Mouse (Mus musculus): ENCODE data around the gene Tmem215. TPM values are rescaled to one million over a fixed set of nuclear protein-coding genes. Genes with fewer than 3 reads are reported as not detected.

The Tmem215 gene
- polyA plus RNA-seq (2016; fragmentation: Nextera tagmentation; extraction: Ambion mirVana), result 0.81 and 1.0 TPM in 2 replicates

DNA sequence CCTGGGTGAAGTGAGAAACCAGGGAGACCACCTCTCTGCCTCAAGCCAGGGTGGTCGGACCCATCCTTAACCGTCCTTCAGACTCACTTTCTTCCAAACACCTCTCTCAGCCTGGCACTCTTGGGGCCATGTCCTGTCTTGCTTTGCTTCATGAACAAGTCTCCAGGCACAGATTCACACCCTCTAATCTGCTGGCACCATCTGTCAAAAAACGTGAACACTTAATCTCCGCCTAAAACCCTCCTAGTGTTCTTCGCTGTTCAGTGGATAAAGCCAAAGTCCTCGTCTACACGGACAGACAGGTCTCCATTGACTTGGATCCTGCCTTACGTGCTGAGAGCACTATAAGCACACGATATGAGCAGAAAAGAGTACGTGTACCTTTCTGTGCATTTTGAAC lies at the start of gene Tmem215:
Tmem215 (plus strand) TSS at position 301 of the 400 bp plus-strand sequence.
- H3K4me1 ChIP-seq (replicated peaks), result peaks cover 5% of the 10 kb centered on the region; the same call in 1 of the 2 replicates
- no peaks in the 10 kb centered on the region for H3K36me3 ChIP-seq
- no peak within 1 kb of the TSS for H3K27ac ChIP-seq (ENCODE audit: poor library complexity, severe bottlenecking)
- H3K9me3 ChIP-seq (replicated peaks), result no peaks in the 10 kb centered on the region
- 75% methylated on average over 10 of the region's 10 CpGs for WGBS
- peak within 1 kb of the TSS; percentile 81 for H3K4me2 ChIP-seq
- peak within 1 kb of the TSS; percentile 64; the same call in 1 of the 2 replicates for H3K9ac ChIP-seq
- peaks cover 36% of the 10 kb centered on the region for H3K27me3 ChIP-seq (replicated peaks)
- H3K4me3 ChIP-seq, result peak within 1 kb of the TSS; percentile 51
- ATAC-seq (ENCODE audit: insufficient number of reproducible peaks, low FRiP score), result no peak

DNA sequence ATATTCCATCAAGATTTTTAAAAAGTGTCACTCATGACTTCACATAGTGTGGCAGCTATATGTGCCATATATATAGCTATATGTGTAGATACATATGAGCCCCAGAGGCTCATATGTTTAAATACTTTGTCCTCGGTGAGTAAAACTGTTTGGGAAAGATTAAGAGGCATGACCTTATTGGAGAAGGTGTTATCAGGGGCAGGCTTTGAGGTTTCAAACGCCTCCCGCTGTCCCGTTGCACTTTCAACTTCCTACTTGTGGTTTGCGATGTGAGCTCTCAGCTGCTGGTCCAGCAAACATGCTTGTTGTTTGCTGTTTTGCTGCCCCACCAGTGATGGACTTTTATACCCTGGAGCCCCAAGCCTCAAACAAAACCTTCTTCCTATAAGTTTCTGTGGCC lies 40.1 kb upstream of the Tmem215 start:
- peaks cover 3% of the 10 kb centered on the region for H3K9me3 ChIP-seq (replicated peaks)
- H3K27ac ChIP-seq (ENCODE audit: poor library complexity, severe bottlenecking), result no peak overlapping the region
- no peak overlapping the region for H3K4me2 ChIP-seq
- no peak for ATAC-seq (ENCODE audit: insufficient number of reproducible peaks, low FRiP score)
- no peaks in the 10 kb centered on the region for H3K27me3 ChIP-seq (replicated peaks)
- H3K36me3 ChIP-seq, result no peaks in the 10 kb centered on the region
- H3K4me3 ChIP-seq, result no peak overlapping the region
- H3K9ac ChIP-seq, result no peak overlapping the region
- no peaks in the 10 kb centered on the region for H3K4me1 ChIP-seq (replicated peaks)
- 58% methylated on average over 5 of the region's 5 CpGs for WGBS

DNA sequence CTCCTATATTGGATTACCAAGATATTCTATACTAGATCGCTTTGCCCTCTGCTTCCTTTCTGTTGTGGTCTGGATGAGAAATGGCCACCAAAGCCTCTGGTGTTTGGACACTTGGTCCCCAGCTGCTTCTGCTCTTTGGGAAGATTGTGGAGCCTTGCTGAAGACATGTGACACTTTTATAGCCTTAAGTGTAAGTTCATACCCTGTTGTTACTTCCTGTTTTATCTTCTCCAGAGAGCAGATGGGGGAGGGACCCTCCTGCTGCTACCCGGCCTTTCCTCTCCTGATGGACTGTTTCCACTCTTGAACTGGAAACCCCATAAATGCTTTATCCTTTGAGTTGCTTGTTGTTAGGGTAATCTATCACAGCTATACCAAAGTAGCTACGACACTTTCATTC lies 38.6 kb upstream of the Tmem215 start:
- H3K4me2 ChIP-seq, result no peak overlapping the region
- H3K4me3 ChIP-seq, result no peak overlapping the region
- no peak overlapping the region for H3K9ac ChIP-seq
- peaks cover 3% of the 10 kb centered on the region; the same call in 1 of the 2 replicates for H3K9me3 ChIP-seq (replicated peaks)
- no peaks in the 10 kb centered on the region for H3K4me1 ChIP-seq (replicated peaks)
- H3K27ac ChIP-seq (ENCODE audit: poor library complexity, severe bottlenecking), result no peak overlapping the region
- no peak for ATAC-seq (ENCODE audit: insufficient number of reproducible peaks, low FRiP score)
- 68% methylated on average over 3 of the region's 3 CpGs for WGBS
- H3K36me3 ChIP-seq, result no peaks in the 10 kb centered on the region
- no peaks in the 10 kb centered on the region for H3K27me3 ChIP-seq (replicated peaks)

DNA sequence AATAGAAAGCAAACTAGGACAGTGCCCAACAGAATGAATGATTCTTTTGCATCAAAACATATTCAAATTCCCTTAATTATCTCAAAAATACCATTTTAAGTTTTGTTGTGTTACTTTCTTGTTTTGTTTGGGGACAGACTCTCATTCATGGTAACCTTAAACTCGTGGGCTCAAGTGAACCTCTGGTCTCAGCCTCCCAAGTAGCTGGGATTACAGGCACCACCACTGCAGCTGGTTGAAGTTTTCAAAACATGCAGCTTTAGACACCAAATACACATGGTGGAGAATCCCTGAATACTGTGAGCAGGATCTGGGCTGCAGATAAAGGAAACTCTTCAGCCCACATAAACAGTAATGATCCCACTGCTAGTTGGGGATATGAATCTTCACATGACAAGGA lies 37.6 kb upstream of the Tmem215 start:
- ATAC-seq (ENCODE audit: insufficient number of reproducible peaks, low FRiP score), result no peak
- Histone ChIP-seq H3K27ac (ENCODE audit: poor library complexity, severe bottlenecking) (no peak overlapping the region), H3K27me3 (replicated peaks) (no peaks in the 10 kb centered on the region), H3K9me3 (replicated peaks) (peaks cover 3% of the 10 kb centered on the region; the same call in 1 of the 2 replicates), H3K4me3 (no peak overlapping the region), H3K9ac (no peak overlapping the region), H3K4me1 (replicated peaks) (no peaks in the 10 kb centered on the region), H3K4me2 (no peak overlapping the region), H3K36me3 (no peaks in the 10 kb centered on the region)
- 53% methylated on average over 1 of the region's 1 CpGs for WGBS

DNA sequence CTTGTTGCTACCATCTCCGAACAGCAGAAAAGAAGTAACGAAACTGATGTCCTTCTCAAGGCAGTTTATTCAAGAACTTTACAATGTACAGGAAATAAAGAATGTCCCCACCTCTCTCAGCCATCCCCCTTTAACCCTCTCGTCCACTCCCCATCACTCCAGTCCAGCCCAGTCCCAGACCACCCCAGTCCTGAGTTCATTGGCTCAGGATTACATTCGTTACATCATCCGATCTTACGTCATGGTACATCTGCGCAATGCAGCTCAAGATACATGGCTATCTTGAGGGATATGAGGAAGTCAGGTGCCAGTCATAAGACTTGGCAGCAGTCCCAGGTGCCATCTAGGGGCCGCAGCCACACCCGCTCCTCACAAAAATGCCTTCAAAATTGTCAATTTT lies 28.4 kb upstream of the Tmem215 start:
- no peak overlapping the region for H3K9ac ChIP-seq
- no peak for ATAC-seq (ENCODE audit: insufficient number of reproducible peaks, low FRiP score)
- WGBS, result 90% methylated on average over 9 of the region's 9 CpGs
- H3K4me3 ChIP-seq, result no peak overlapping the region
- H3K4me2 ChIP-seq, result no peak overlapping the region
- H3K27me3 ChIP-seq (replicated peaks), result no peaks in the 10 kb centered on the region
- H3K36me3 ChIP-seq, result no peaks in the 10 kb centered on the region
- no peaks in the 10 kb centered on the region for H3K4me1 ChIP-seq (replicated peaks)
- H3K9me3 ChIP-seq (replicated peaks), result no peaks in the 10 kb centered on the region
- no peak overlapping the region for H3K27ac ChIP-seq (ENCODE audit: poor library complexity, severe bottlenecking)

DNA sequence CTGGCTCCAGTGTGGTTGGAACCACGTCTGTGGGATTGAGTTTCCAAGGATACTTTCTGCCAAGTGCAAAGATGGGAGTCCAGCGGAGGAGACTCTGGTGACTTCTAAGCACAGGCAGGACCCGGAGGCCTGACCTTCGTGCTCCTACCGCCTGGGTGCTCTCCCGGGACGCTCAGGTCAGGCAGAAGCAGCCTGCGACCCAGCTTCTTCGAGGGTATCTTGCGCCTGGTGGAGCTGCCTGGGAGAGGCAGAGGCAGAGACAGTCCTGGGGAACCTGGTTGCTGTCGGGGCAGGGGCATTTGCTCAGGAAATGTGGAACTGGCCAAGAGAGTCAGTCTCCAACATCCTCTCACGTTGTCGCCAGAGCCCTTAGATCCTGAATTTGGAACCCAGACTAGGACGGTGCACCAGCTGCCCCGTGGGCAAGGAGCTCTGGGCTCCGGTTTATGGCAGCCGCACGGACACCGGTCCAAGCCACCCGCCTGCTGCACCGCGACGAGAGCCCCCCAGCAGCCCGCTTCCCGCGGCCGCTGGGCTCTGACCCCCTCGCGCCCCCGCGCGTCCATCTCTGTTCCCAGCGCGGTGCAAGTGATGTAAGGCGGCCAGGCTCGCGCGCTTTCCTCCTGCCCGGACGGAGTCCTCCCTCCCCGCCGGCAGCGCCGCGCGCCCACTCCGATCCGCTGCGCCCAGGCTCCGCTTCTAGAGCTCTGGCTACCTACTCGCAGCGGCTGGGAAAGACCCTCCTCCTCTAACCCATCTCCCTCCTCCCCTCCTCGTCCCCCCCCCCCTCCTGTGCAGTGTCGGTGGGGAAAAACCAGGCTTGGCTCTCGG lies 935 bp downstream of the Tmem215 start:
- peak overlapping the region; percentile 81 for H3K4me2 ChIP-seq
- peak overlapping the region; percentile 51 for H3K4me3 ChIP-seq
- H3K4me1 ChIP-seq (replicated peaks), result peaks cover 5% of the 10 kb centered on the region; the same call in 1 of the 2 replicates
- peak; percentile 74 for ATAC-seq (ENCODE audit: insufficient number of reproducible peaks, low FRiP score)
- H3K36me3 ChIP-seq, result no peaks in the 10 kb centered on the region
- H3K9me3 ChIP-seq (replicated peaks), result no peaks in the 10 kb centered on the region
- H3K9ac ChIP-seq, result peak overlapping the region; percentile 64
- 3% methylated on average over 55 of the region's 55 CpGs for WGBS
- no peak overlapping the region for H3K27ac ChIP-seq (ENCODE audit: poor library complexity, severe bottlenecking)
- H3K27me3 ChIP-seq (replicated peaks), result peaks cover 36% of the 10 kb centered on the region

DNA sequence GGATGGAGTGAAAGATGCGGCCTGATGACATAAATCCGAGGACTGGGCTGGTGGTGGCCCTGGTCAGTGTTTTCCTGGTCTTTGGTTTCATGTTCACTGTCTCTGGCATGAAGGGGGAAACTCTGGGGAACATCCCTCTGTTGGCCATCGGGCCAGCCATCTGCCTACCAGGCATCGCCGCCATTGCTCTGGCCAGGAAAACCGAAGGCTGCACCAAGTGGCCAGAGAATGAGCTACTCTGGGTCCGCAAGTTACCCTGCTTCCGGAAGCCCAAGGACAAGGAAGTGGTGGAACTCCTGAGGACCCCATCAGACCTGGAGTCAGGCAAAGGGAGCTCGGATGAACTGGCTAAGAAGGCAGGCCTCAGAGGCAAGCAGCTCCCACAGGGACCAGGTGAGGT lies 1.9 kb downstream of the Tmem215 start:
- Histone ChIP-seq H3K27ac (ENCODE audit: poor library complexity, severe bottlenecking) (no peak overlapping the region), H3K36me3 (no peaks in the 10 kb centered on the region), H3K9me3 (replicated peaks) (no peaks in the 10 kb centered on the region), H3K4me2 (peak overlapping the region; percentile 81), H3K4me1 (replicated peaks) (peaks cover 5% of the 10 kb centered on the region; the same call in 1 of the 2 replicates), H3K9ac (no peak overlapping the region), H3K27me3 (replicated peaks) (peaks cover 36% of the 10 kb centered on the region), H3K4me3 (no peak overlapping the region)
- 65% methylated on average over 9 of the region's 9 CpGs for whole genome bisulfite sequencing
- no peak for ATAC-seq (ENCODE audit: insufficient number of reproducible peaks, low FRiP score)

DNA sequence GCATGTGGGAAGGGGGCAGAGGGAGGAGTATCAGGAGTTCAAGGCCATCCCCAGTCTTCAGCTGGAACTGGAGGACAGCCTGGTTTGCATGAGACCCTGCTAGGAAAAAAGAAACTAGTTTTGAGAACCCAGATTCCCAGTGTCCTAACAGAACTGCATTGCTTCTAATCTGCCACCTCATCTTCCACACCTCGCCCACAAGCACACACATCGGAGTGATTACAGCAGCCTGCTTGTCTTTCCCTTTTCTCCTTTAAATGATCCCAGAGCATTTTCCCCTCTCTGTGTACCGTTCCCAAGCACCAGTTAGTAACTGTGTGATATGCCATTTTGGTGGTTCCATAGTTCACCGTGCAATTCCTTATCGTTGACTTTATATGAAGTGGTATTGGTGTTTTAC lies 6.0 kb downstream of the Tmem215 start:
- no peak for ATAC-seq (ENCODE audit: insufficient number of reproducible peaks, low FRiP score)
- Histone ChIP-seq H3K27me3 (replicated peaks) (peaks cover 13% of the 10 kb centered on the region), H3K9me3 (replicated peaks) (no peaks in the 10 kb centered on the region), H3K27ac (ENCODE audit: poor library complexity, severe bottlenecking) (no peak overlapping the region), H3K4me2 (no peak overlapping the region), H3K4me1 (replicated peaks) (peaks cover under 1% of the 10 kb centered on the region; the same call in 1 of the 2 replicates), H3K36me3 (no peaks in the 10 kb centered on the region), H3K4me3 (no peak overlapping the region), H3K9ac (no peak overlapping the region)
- 84% methylated on average over 5 of the region's 5 CpGs for WGBS

DNA sequence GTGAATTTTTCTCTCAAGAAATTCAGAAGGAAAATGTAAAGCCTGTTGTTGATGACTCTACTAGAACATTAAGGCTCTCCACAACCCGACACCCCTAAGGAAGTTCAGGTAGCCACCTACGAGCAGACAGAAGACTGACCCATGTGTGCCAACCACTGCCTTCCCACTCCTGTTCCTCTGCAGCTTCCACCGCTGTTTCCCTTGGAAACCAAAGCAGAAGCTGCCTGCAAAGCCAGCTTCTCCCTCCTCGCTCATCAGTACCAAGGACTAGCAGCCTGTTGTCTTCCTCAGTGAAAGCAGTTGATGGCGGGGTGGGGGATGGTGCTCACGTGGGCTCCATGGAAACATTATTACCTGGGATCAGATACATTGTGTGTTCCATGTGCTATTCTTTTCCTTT lies 14.6 kb downstream of the Tmem215 start:
- Histone ChIP-seq H3K27ac (ENCODE audit: poor library complexity, severe bottlenecking) (no peak overlapping the region), H3K9me3 (replicated peaks) (no peaks in the 10 kb centered on the region), H3K4me3 (no peak overlapping the region), H3K4me1 (replicated peaks) (no peaks in the 10 kb centered on the region), H3K4me2 (no peak overlapping the region), H3K27me3 (replicated peaks) (no peaks in the 10 kb centered on the region), H3K9ac (no peak overlapping the region), H3K36me3 (no peaks in the 10 kb centered on the region)
- WGBS, result 68% methylated on average over 6 of the region's 6 CpGs
- no peak for ATAC-seq (ENCODE audit: insufficient number of reproducible peaks, low FRiP score)

DNA sequence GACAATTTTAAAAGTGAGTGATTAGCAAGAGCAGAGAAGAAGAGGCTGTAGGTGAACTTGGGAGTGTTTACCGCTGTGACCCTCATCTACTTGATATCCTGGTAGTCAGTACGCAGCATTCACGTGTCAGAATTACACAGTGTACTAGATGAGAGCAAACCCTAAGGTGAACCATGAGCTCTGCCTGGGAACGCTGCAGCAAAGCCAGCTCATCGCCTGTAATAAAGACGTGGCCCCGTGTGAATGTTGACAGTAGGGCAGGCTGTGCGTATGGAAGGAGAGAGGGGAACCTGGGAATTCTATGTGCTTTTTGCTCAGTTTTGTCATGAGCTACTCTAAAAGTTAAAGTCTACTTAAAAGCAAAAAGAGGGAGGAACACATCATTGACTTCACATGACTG lies 19.8 kb downstream of the Tmem215 start:
- 81% methylated on average over 8 of the region's 8 CpGs for WGBS
- H3K9me3 ChIP-seq (replicated peaks), result no peaks in the 10 kb centered on the region
- no peak overlapping the region for H3K9ac ChIP-seq
- no peaks in the 10 kb centered on the region for H3K36me3 ChIP-seq
- no peak for ATAC-seq (ENCODE audit: insufficient number of reproducible peaks, low FRiP score)
- H3K4me3 ChIP-seq, result no peak overlapping the region
- H3K4me2 ChIP-seq, result no peak overlapping the region
- no peaks in the 10 kb centered on the region for H3K27me3 ChIP-seq (replicated peaks)
- no peaks in the 10 kb centered on the region for H3K4me1 ChIP-seq (replicated peaks)
- H3K27ac ChIP-seq (ENCODE audit: poor library complexity, severe bottlenecking), result no peak overlapping the region

DNA sequence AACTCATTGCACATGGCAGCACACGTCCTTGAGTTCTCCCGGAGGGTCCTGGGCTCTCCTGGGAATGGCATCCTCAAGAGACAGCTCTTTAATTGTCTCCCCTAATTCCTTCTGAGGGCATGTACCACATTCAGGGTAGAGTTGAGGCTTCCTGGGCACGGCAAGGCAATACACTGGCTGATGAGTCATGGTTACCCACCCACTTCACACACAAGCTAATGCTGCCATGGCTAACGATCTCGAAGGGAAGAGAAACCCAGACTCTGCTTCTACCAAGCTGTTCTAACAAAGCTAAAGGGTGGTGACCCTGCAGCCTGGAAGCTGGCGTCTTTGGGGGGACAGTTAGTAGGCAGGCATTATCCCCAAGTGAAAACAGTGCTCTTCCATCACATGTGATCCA lies 24.4 kb downstream of the Tmem215 start:
- Histone ChIP-seq H3K27me3 (replicated peaks) (no peaks in the 10 kb centered on the region), H3K36me3 (no peaks in the 10 kb centered on the region), H3K4me3 (no peak overlapping the region), H3K9me3 (replicated peaks) (no peaks in the 10 kb centered on the region), H3K4me1 (replicated peaks) (no peaks in the 10 kb centered on the region), H3K9ac (no peak overlapping the region), H3K4me2 (no peak overlapping the region), H3K27ac (ENCODE audit: poor library complexity, severe bottlenecking) (no peak overlapping the region)
- 83% methylated on average over 6 of the region's 6 CpGs for WGBS
- ATAC-seq (ENCODE audit: insufficient number of reproducible peaks, low FRiP score), result no peak

Data from heart, embryonic 12.5 days (tissue).